Mouse (Mus musculus): Measurements from ENCODE around the gene Plvap. TPM values are rescaled to one million over a fixed set of nuclear protein-coding genes. Genes with fewer than 3 reads are reported as not detected.
"Not testable (repeated sequence)": the region's sequence is repeated elsewhere in the genome, so short reads cannot be mapped to it uniquely, and the experiment has no call there.

Plvap gene
- polyA plus RNA-seq, 1 experiment from 2014 or later: 5.6 TPM

DNA sequence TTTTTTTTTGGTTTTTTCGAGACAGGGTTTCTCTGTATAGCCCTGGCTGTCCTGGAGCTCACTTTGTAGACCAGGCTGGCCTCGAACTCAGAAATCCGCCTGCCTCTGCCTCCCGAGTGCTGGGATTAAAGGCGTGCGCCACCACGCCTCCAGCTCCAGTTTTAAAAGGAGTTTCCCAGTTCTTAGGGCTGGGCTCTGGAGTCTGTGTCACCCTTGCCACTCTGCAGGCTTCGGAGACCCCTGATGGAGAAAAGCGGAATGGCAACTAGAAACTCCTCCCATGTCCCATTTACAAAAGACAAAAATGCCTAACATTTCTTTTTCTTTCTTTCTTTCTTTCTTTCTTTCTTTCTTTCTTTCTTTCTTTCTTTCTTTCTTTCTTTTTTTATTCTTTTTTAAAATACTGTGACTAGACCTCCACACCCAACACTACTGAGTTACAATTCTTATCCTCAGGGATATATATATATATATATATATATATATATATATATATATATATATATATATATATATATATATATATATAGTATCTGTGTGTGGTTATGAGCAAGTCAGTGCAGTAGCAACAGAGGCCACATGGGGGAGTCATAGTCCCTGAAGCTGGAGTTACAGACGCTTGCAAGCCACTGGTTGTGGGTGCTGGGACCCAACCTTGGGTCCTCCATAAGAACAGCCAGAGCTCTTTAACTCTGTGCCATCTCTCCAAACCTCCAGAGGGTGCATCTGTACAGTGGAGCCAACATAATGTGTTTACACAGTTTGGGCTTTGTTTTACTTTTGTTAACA, 7.7 kb upstream of the Plvap start:
- H3K27ac ChIP-seq; H3K9ac ChIP-seq; H3K36me3 ChIP-seq (replicated peaks); H3K4me1 ChIP-seq; H3K9me3 ChIP-seq; H3K27me3 ChIP-seq (replicated peaks); ATAC-seq (replicated peaks); H3K4me3 ChIP-seq; H3K4me2 ChIP-seq: not testable (repeated sequence)
- 43% methylated on average over 10 of the region's 10 CpGs for WGBS

DNA sequence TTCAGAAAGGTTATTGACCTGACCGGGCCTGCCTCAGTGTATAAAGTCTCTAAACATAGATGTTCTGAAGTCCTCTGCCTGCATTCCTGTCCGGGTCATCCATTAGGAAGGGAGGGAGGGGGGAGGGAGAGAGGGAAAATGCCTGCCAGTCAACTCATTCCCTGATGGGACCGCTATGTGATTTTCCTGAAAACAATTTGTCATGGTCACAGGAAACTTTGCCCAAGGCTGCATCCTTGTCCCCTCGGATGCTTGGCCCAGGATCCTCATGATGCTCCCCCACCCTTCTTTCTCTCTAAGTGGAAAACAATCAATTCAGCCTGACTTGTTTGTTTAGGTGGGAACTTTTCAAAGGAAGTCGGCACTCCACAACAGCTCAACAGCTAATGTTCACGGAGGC, 5.2 kb upstream of the Plvap start:
- no peaks in the 10 kb centered on the region for H3K27me3 ChIP-seq (replicated peaks)
- no peak overlapping the region for H3K9ac ChIP-seq
- WGBS: 24% methylated on average over 6 of the region's 6 CpGs
- H3K9me3 ChIP-seq: no peaks in the 10 kb centered on the region
- H3K27ac ChIP-seq: no peak overlapping the region
- no peak overlapping the region for H3K4me3 ChIP-seq
- ATAC-seq (replicated peaks): no peak
- H3K36me3 ChIP-seq (replicated peaks): no peaks in the 10 kb centered on the region
- H3K4me1 ChIP-seq: peaks cover 4% of the 10 kb centered on the region; the same call in 1 of the 2 replicates
- H3K4me2 ChIP-seq: no peak overlapping the region

DNA sequence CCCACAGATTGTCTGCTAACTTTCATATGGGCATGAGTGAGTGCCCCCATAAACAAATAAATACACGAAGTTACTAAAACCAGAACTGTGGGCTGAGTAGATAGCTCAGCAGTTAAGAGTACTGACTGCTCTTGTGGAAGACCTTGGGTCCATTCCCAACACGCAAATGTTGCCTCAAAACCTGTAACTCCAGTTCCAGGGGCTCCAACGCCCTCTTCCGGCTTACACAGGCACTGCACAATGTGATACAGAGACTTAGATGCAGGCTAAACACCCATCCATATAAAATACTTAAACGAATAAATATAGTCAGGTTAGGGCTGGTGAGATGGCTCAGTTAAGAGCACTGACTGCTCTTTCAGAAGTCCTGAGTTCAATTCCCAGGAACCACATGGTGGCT, 3.5 kb upstream of the Plvap start:
- Histone ChIP-seq H3K9ac (no peak overlapping the region), H3K27ac (no peak overlapping the region), H3K4me1 (no peaks in the 10 kb centered on the region; the same call in 1 of the 2 replicates), H3K4me3 (no peak overlapping the region), H3K9me3 (no peaks in the 10 kb centered on the region), H3K27me3 (replicated peaks) (peaks cover 14% of the 10 kb centered on the region; the same call in 1 of the 2 replicates), H3K4me2 (no peak overlapping the region), H3K36me3 (replicated peaks) (no peaks in the 10 kb centered on the region)
- ATAC-seq (replicated peaks): no peak
- WGBS: 71% methylated on average over 5 of the region's 5 CpGs

DNA sequence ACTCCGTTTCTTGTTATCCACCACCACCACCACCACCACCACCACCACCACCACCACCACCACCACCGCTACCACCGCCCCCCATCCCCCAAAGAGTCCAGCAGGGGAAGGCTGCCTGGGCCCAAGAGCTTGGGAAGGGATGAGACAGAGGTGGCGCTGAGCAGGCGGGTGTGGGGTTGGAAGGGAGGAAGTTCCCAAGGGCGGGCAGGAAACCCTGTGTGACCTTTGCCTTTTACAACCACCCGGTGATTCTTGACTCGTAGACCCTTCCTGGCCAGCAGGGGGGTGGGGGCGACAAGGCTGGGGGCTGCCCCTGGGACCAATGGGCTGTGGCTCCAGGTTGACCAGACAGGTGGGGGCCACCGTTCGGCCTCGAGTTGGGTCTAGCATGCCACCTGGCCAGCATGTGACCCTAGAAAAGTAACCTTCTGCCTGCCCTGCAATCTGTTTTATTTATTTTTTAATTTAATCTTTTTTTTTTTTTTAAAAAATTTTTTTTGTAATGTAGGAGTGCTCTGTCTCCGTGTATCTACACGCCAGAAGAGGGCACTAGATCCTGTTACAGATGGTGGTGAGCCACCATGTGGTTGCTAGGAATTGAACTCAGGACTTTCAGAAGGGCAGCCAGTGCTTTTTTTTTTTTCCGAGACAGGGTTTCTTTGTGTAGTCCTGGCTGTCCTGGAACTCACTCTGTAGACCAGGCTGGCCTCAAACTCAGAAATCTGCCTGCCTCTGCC, 1.6 kb upstream of the Plvap start:
- no peak for ATAC-seq (replicated peaks)
- 79% methylated on average over 15 of the region's 15 CpGs for WGBS
- no peak overlapping the region for H3K27ac ChIP-seq

DNA sequence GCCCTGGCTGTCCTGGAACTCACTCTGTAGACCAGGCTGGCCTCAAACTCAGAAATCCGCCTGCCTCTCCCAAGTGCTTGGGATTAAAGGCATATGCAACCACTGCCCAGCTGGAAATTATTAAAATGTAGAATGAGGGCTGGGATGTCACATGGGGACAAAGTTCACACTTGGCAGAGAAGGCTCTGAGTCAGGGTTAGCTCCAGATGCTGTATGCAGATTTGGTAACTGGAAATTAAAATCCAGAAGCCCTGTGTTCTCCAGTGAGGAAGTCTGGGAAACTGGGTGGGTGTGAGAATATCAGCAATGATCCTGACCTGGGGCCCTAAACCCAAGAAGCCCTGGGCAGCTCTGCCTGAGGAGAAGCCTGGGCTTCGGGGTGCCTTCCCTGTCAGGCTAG, 2.2 kb downstream of the Plvap start:
- H3K9ac ChIP-seq: no peak overlapping the region
- no peak overlapping the region for H3K27ac ChIP-seq
- H3K36me3 ChIP-seq (replicated peaks): no peaks in the 10 kb centered on the region
- H3K4me1 ChIP-seq: peaks cover 7% of the 10 kb centered on the region
- WGBS: 62% methylated on average over 2 of the region's 2 CpGs
- H3K4me3 ChIP-seq: no peak overlapping the region
- peaks cover 63% of the 10 kb centered on the region for H3K27me3 ChIP-seq (replicated peaks)
- no peaks in the 10 kb centered on the region for H3K9me3 ChIP-seq
- no peak for ATAC-seq (replicated peaks)
- no peak overlapping the region for H3K4me2 ChIP-seq

More for the DNA sequence above, 1.6 kb upstream of the Plvap start:
- Histone ChIP-seq H3K9me3 (no peaks in the 10 kb centered on the region), H3K4me1 (no peaks in the 10 kb centered on the region; the same call in 1 of the 2 replicates), H3K36me3 (replicated peaks) (no peaks in the 10 kb centered on the region), H3K4me3 (no peak overlapping the region), H3K4me2 (no peak overlapping the region), H3K27me3 (replicated peaks) (peaks cover 29% of the 10 kb centered on the region), H3K9ac (no peak overlapping the region)

DNA sequence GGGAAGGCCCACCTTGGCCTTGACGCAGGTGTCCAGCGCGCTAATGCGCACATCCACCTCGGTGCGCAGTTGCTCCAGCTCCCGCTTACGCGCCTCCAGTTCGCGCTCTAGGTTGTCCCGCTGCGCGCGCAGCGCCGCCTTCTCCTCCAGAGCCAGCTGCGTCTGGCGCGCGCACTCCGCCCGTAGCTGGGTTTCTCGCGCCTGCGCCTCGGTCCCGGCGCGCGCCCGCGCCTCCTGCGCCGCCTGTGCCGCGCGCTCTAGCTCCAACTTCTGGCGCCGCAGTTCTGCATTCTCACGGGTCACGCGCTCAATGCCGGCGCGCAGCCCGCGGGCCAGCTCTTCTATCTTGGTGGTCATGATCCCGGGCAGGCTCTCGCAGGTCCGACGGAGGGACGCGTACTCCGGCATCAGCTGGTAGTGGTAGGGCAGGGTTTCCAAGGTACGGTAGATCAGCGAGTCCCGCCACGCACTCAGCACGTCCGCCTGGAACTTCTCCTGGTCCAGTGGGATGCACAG, 3.9 kb downstream of the Plvap start:
- Histone ChIP-seq H3K9ac (peak overlapping the region; percentile 50), H3K36me3 (replicated peaks) (no peaks in the 10 kb centered on the region), H3K27ac (no peak overlapping the region), H3K4me1 (peaks cover 7% of the 10 kb centered on the region), H3K27me3 (replicated peaks) (peaks cover 63% of the 10 kb centered on the region), H3K9me3 (no peaks in the 10 kb centered on the region), H3K4me2 (peak overlapping the region; percentile 77), H3K4me3 (peak overlapping the region; percentile 43)
- peak; percentile 86 for ATAC-seq (replicated peaks)
- under 1% methylated on average over 61 of the region's 61 CpGs for WGBS

DNA sequence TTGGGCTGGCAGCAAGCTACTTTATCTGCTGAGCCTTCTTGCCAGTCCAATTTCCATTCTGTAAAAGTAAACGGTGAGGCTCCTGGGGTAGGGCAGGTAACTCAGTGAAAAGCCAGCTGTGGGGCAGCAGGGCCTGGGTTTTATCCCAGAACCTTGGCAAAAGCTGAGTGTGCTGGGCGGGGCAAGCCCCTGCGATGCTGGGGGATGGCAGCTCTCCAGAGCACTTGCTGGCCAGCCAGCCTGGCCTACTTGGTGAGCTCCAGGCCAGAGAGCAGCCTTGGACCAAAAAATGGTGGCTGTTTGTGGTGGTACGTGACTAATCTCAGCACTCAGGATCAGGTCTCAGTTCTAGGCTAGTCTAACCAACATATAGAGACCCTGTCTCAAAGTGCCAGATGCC, 5.6 kb downstream of the Plvap start:
- H3K9me3 ChIP-seq: no peaks in the 10 kb centered on the region
- ATAC-seq (replicated peaks): no peak
- peaks cover 7% of the 10 kb centered on the region for H3K4me1 ChIP-seq
- no peaks in the 10 kb centered on the region for H3K36me3 ChIP-seq (replicated peaks)
- no peak overlapping the region for H3K9ac ChIP-seq
- 77% methylated on average over 4 of the region's 4 CpGs for WGBS
- no peak overlapping the region for H3K27ac ChIP-seq
- no peak overlapping the region for H3K4me2 ChIP-seq
- no peak overlapping the region for H3K4me3 ChIP-seq
- H3K27me3 ChIP-seq (replicated peaks): peaks cover 58% of the 10 kb centered on the region

DNA sequence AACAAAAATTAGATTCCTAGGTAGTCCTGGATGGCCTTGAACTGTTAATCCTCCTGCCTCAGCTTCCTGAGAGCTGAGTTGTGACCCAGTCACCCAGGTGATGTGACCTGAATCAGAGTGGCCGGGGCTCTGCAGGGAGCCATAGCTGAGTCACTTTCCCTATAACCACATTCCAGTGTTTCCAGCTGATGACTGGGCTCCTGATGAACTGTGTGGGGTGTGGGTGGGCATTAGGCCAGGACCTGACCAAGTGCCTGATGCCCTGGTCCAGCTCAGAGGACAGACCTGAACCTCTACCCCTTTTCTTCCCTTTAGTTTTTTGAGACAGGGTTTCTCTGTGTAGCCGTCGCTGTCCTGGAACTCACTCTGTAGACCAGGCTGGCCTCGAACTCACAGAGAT, 6.2 kb downstream of the Plvap start:
- Histone ChIP-seq H3K27ac (no peak overlapping the region), H3K9ac (no peak overlapping the region), H3K36me3 (replicated peaks) (no peaks in the 10 kb centered on the region), H3K4me1 (peaks cover 7% of the 10 kb centered on the region), H3K27me3 (replicated peaks) (peaks cover 52% of the 10 kb centered on the region), H3K4me2 (no peak overlapping the region), H3K4me3 (no peak overlapping the region), H3K9me3 (no peaks in the 10 kb centered on the region)
- ATAC-seq (replicated peaks): no peak
- WGBS: 92% methylated on average over 4 of the region's 4 CpGs

DNA sequence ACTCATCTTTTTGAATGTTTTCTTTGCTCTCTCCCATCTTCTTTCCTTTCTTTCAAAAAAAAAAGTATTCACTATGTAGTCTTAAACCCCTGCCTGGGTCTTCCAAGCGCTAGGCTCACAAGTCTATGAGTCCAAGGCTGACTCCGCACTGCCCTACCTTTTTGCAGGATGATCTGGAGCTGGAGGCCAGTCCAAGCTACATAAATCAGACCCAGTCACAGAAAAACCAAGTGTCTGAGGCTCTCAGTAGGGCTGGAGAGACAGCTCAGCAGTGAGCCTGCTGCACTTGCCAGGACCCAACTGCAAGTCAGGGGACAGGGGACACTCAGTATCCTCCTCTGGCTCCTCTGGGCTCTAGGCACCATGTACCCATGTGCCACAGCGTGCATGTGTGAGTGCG, 7.2 kb downstream of the Plvap start:
- H3K9me3 ChIP-seq: no peaks in the 10 kb centered on the region
- peaks cover 44% of the 10 kb centered on the region for H3K27me3 ChIP-seq (replicated peaks)
- H3K36me3 ChIP-seq (replicated peaks): no peaks in the 10 kb centered on the region
- no peak overlapping the region for H3K9ac ChIP-seq
- no peak for ATAC-seq (replicated peaks)
- no peak overlapping the region for H3K4me2 ChIP-seq
- H3K27ac ChIP-seq: no peak overlapping the region
- 91% methylated on average over 4 of the region's 4 CpGs for WGBS
- H3K4me3 ChIP-seq: no peak overlapping the region
- H3K4me1 ChIP-seq: peaks cover 7% of the 10 kb centered on the region

DNA sequence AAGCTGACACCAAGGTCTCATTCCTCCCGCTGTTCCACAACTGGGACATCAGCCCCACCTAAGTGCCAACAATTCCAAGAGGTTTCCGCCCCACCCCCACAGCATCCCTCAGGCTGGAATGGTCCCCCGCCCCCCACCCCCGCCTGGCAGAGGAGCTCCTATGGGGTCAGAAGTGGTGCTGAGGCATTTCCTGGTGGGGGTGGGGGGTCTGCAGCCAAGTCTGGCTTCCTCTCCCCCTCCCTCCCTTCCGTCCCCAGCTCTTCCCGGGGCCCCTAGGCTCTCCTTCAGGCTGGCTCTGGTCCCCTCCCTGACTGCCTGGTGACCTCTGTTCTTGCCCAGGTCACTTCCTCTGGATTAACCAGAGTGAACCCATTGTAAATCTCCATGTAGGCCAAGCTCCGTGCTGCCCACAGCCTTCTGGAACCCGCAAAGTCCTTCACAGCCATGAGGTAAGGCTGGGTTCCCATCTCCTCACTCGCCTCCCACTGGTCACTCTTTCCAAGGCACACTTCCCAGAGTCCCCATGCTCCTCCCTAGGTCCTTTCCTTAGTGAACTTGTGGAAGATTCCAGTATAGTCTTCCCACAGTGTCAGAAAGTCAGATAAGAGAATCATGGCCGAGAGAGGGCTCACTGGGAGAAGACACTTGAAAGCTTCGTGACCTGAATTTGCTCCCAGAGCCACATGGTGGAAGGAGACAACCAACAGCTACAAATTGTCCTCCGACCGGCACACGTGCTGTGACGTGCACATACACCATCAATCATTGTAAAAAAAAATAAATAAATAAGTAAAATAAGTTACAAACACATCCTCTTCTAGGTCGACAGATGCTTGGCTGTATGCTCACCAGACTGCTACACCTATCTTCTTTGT, 12.5 kb downstream of the Plvap start:
- Histone ChIP-seq H3K27ac (no peak overlapping the region), H3K4me3 (no peak overlapping the region), H3K36me3 (replicated peaks) (no peaks in the 10 kb centered on the region), H3K4me1 (no peaks in the 10 kb centered on the region), H3K9ac (no peak overlapping the region), H3K4me2 (no peak overlapping the region), H3K9me3 (no peaks in the 10 kb centered on the region), H3K27me3 (replicated peaks) (0 out of 2 replicates have a peak, but pooled peaks cover 3% of the 10 kb centered on the region)
- WGBS: 45% methylated on average over 16 of the region's 16 CpGs
- no peak for ATAC-seq (replicated peaks)

DNA sequence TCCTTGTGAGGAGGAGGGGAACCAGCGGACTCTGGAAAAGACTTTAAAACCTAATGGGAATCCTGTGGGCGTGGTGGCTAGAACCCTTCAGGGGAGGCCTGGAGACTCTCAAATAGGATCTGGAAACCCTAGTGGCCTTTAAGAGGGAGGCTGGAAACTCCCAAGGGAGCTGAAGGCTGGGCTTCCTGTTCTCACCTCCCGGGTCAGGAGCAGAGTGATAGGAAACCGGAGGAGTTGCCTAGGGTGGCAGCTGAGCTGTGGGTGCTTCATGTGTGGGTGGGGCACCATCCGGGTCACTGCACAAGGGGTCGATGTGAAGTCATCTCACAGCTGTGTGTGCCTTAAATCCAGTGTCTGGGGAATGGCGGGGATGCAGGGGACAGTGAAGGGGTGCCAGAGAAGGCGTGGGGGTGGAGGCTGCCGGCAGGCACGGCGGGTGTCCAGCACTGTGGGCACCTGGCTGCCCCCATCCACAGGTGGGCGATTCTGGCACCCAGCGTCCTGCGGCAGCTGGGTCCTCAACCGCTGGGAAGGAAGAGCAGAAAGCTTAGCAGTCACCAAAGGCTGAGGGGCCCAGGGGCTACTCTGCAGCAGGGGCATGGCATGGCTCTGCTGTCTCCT, 13.6 kb downstream of the Plvap start:
- no peak for ATAC-seq (replicated peaks)
- Histone ChIP-seq H3K9ac (no peak overlapping the region), H3K27ac (no peak overlapping the region), H3K4me3 (no peak overlapping the region), H3K27me3 (replicated peaks) (0 out of 2 replicates have a peak, but pooled peaks cover 3% of the 10 kb centered on the region), H3K4me1 (no peaks in the 10 kb centered on the region), H3K4me2 (no peak overlapping the region), H3K9me3 (no peaks in the 10 kb centered on the region), H3K36me3 (replicated peaks) (no peaks in the 10 kb centered on the region; the same call in 1 of the 2 replicates)
- 24% methylated on average over 15 of the region's 15 CpGs for WGBS

Data from midbrain, embryonic 15.5 days (tissue).